Mouse (Mus musculus) cerebellum, adult 2 months (tissue): ENCODE measurements around the gene Kcnj10. TPM values are rescaled to one million over a fixed set of nuclear protein-coding genes. Genes with fewer than 3 reads are reported as not detected.
A peak's percentile ranks its signal among the peaks of the same experiment; 100 is the strongest.

ENCODE experiments used
- DNase-seq, 2 experiments: peaks; one replicate each; pipeline ENCODE4 v3.0.0; 2021
- H3K27ac ChIP-seq: fragments of 200-500 bp; 2 replicates; pipeline ENCODE4 v1.5.1; 2012; ENCODE audit warnings: low read length, control low read depth, inconsistent platforms; ENCODE audit not compliant: insufficient read depth
- H3K27me3 ChIP-seq: fragments of 200-500 bp; 2 replicates; pipeline ENCODE4 v1.6.1; 2012; ENCODE audit warnings: inconsistent platforms, mild to moderate bottlenecking, low read length, moderate library complexity; ENCODE audit not compliant: control insufficient read depth, insufficient read depth
- H3K4me1 ChIP-seq: fragments of 200-500 bp; 2 replicates; pipeline ENCODE4 v1.6.1; 2011; ENCODE audit warnings: low read length; ENCODE audit not compliant: control insufficient read depth, insufficient read depth
- H3K4me3 ChIP-seq: fragments of 200-500 bp; replicated peaks from 2 replicates; pipeline ENCODE3; 2011; ENCODE audit warnings: mild to moderate bottlenecking, low read depth, low read length, control low read depth; ENCODE audit not compliant: insufficient read depth
- CTCF ChIP-seq: fragments of 200-500 bp; IDR thresholded peaks from 2 replicates; pipeline ENCODE4 v1.5.1; 2011; ENCODE audit warnings: low read depth, mild to moderate bottlenecking, control low read depth, low read length, moderate library complexity, borderline replicate concordance; ENCODE audit not compliant: insufficient read depth
- POLR2A ChIP-seq: fragments of 200-500 bp; IDR thresholded peaks from 2 replicates; pipeline ENCODE4 v1.6.1; 2011; ENCODE audit warnings: low read length, control low read depth, borderline replicate concordance; ENCODE audit not compliant: insufficient read depth
- WGBS: fragments of 180-500 bp; shearing (Covaris S2); methylation state at CpG from one replicate; pipeline ENCODE4 v1.1.7; 2018; 5-methylcytosine and 5-hydroxymethylcytosine counted together
- polyA plus RNA-seq: library from polyadenylated mRNA; depleted of rRNA; stranded (reverse); fragments of >200 nt; gene quantifications from 2 replicates; pipeline ENCODE4 v1.2.3, GENCODE M21; 2012

Kcnj10 gene
- polyA plus RNA-seq, 1 experiment: 174 TPM

DNA sequence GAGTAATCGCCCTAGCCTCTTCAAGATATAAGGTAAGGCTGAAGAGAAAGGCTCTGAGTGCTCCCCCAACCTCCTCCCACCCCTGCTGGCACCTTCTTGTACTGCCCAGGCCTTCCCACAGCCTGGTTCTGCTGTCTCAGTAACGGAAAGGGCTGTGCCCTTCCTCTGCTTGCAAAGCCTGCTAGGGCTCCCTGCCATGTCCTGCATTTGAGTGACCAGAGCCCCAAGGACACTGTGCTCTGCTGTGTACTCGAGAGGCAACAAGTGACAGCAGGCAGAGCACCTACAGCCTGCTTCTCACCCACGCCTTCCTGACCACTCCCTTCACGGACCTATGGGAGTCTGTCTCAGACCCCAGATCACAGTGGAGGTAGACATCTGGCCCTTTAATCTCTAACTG, 40.8 kb upstream of the Kcnj10 start:
- peaks cover 13% of the 10 kb centered on the region for H3K4me1 ChIP-seq
- H3K27me3 ChIP-seq: no peaks in the 10 kb centered on the region
- TF ChIP-seq CTCF (no peak), POLR2A (no peak)
- no peak overlapping the region for H3K4me3 ChIP-seq
- 67% methylated on average over 5 of the region's 5 CpGs for WGBS
- DNase-seq: no peak
- H3K27ac ChIP-seq: peak overlapping the region; percentile 52

DNA sequence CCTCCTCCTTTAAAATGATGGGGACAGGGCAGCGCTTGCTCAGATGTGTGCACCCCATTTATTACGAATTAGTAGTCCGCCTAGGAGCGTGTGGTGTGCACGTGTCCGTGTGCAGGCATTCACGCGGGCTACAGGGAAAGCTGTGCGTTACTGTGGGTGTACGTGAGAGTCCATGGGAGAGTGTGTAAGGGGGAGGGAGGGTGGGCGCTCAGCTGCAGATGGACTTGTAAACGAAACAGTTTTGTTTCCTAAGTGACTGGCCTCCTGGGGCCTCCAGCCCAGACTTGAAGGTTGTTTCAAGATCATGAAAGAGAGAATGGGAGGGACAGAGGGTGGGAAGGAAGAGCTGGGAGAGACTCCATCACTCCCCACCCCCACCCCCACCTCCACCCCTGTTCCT, 39.8 kb upstream of the Kcnj10 start:
- DNase-seq: no peak
- H3K27me3 ChIP-seq: no peaks in the 10 kb centered on the region
- H3K27ac ChIP-seq: peak overlapping the region; percentile 45; the same call in 1 of the 2 replicates
- TF ChIP-seq POLR2A (no peak), CTCF (no peak)
- peaks cover 17% of the 10 kb centered on the region for H3K4me1 ChIP-seq
- H3K4me3 ChIP-seq: no peak overlapping the region
- 62% methylated on average over 12 of the region's 12 CpGs for WGBS

DNA sequence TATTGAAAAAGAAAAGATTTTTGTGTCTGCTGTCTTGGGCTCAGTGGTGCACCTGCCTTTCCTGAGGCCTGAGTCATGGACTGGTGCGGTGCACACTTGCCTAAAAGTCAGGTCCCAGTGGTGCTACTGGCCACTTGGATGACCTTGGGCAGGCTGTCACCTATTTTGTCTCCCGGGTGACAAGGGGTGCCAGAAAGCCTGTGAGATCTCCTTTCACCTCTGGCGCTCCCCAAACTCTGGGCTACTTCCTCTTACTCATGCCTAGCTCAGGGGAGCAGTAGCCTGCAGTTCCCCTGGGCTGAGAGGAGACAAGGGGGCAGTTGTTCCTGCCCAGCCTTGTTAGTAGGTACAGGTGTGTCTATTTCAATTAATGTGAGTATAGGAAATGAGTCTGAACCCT, 38.7 kb upstream of the Kcnj10 start:
- Histone ChIP-seq H3K27me3 (no peaks in the 10 kb centered on the region), H3K27ac (no peak overlapping the region), H3K4me1 (peaks cover 17% of the 10 kb centered on the region), H3K4me3 (no peak overlapping the region)
- WGBS: 74% methylated on average over 3 of the region's 3 CpGs
- TF ChIP-seq POLR2A (no peak), CTCF (no peak)
- no peak for DNase-seq

DNA sequence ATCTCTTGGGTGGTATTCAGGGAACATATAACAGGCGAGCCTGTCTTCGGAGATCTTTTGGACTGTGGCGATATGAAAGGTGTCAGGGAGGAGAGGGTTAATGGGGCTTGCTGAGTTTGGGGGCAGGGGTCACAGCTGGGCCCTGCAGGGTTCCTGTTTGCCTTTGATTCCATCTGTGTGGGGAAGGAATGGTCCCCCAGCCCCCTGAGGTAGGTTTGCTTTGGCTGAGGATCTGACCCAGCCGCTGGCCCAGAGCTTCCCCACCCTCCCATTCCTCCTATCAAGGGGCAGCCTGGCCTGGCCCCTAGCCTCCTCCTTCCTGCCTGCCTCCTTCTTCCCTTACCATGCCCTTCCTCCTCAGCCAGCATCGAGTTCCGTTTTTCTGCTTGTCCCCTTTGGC, 38.2 kb upstream of the Kcnj10 start:
- H3K27me3 ChIP-seq: no peaks in the 10 kb centered on the region
- no peak for TF ChIP-seq POLR2A
- TF ChIP-seq CTCF: no peak
- no peak overlapping the region for H3K27ac ChIP-seq
- peaks cover 13% of the 10 kb centered on the region for H3K4me1 ChIP-seq
- WGBS: 39% methylated on average over 6 of the region's 6 CpGs
- no peak overlapping the region for H3K4me3 ChIP-seq
- no peak for DNase-seq

DNA sequence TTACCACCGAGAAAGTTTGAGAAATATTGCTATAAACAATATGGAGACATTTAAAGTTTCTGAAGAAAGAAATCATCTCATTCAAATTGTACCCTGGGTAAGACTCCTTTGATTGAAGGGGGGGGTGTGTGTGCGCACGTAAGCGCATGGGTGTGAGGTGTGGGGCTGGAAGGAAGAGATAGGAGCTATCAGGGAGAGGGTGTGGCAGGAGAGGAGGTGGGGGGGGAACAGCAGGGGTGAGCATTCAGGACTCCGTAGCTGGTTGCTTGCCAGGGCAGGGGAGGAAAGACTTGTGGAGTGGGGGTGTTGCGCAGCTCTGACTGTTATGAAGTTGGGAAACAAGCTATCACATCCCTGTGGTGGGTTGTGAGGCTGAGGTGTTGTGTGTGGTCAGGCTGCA, 36.6 kb upstream of the Kcnj10 start:
- Histone ChIP-seq H3K27ac (no peak overlapping the region), H3K4me1 (peaks cover 15% of the 10 kb centered on the region), H3K4me3 (no peak overlapping the region), H3K27me3 (no peaks in the 10 kb centered on the region)
- no peak for DNase-seq
- WGBS: 80% methylated on average over 6 of the region's 6 CpGs
- TF ChIP-seq POLR2A: no peak
- TF ChIP-seq CTCF: no peak

DNA sequence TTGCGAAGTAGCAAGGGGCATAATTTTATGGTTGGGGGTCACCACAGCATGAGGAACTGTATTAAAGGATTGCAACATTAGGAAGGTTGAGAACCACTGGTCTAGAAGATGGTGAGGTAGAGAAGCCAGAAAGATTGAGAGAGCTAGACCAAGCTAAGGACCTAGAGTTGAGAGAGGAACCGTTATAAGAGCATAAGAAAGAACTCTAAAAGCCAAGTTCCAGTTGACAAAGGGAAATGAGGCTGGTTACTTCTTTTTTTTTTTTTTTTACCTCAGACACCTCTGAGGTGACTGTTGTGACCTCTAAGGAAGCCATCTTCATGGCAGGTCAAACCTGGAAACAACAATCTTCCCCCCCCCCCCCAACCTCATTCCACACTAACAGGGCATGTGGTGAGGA, 35.9 kb upstream of the Kcnj10 start:
- Histone ChIP-seq H3K27me3 (no peaks in the 10 kb centered on the region), H3K27ac (no peak overlapping the region), H3K4me3 (no peak overlapping the region), H3K4me1 (peaks cover 20% of the 10 kb centered on the region)
- 100% methylated on average over 2 of the region's 2 CpGs for WGBS
- TF ChIP-seq POLR2A: no peak
- TF ChIP-seq CTCF: no peak
- DNase-seq: no peak

DNA sequence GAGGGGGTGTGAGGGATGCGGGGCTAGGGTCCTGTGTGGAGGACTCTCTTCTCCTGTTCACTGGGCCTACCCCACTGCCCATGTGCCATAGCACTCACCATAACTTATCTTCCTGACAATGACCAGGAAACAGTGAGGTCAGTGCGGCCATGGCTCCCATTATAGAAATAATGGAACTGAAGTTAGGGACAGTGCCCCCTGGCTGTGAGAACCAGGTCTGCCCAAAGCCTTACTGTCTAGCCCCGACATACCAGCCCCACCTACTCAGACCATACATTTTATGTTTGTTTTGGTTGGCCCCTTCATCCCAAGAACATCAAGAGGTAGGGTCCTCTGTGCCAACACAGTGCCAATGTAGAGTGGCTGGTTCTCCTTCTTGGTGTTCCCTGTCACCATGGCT, 35.4 kb upstream of the Kcnj10 start:
- no peaks in the 10 kb centered on the region for H3K27me3 ChIP-seq
- no peak for DNase-seq
- TF ChIP-seq POLR2A (no peak), CTCF (peak; percentile 20; the same call in 1 of the 2 replicates)
- no peak overlapping the region for H3K4me3 ChIP-seq
- peaks cover 20% of the 10 kb centered on the region for H3K4me1 ChIP-seq
- no peak overlapping the region for H3K27ac ChIP-seq
- 94% methylated on average over 3 of the region's 3 CpGs for WGBS

DNA sequence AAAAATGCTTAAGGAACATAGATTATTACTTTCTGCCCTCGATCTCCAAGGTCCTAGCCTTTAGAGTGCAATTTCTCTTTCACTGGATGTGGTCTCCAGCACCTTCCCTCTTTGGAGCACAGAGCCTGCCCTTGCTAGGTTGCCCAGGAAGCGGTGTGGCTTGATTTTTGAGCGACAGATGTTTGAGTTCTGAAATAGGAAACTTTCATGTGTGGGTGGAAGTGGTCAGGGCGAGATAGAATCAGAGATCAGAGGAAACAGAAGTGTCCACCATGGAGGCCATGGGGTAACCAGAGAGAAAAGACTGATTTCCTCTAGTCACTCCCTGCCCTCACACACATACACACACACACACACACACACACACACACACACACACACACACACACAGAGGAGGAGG, 34.8 kb upstream of the Kcnj10 start:
- Histone ChIP-seq H3K4me3 (no peak overlapping the region), H3K27ac (no peak overlapping the region), H3K4me1 (peaks cover 20% of the 10 kb centered on the region), H3K27me3 (no peaks in the 10 kb centered on the region)
- DNase-seq: no peak
- WGBS: 80% methylated on average over 4 of the region's 4 CpGs
- no peak for TF ChIP-seq CTCF
- TF ChIP-seq POLR2A: no peak
